Comparison of ENCODE assay signal across 37 mouse cellular contexts in genomic region chr13:96052755-96053154, GRCm38 (mm10). TPM values are rescaled to one million over a fixed set of nuclear protein-coding genes. Genes with fewer than 3 reads are reported as not detected.
"Had no signal": no experiment of that assay in that cellular context is flagged by ENCODE, and none has a peak within 500 bp of the region (broad histone marks: within the 10 kb centered on the region; RNA-seq: fewer than 3 reads in every experiment).

No protein-coding gene starts in this region.

- H3K4me1 ChIP-seq: embryonic facial prominence, embryonic 10.5 days; embryonic facial prominence, embryonic 12.5 days; embryonic facial prominence, embryonic 13.5 days; embryonic facial prominence, embryonic 15.5 days; forebrain, embryonic 10.5 days; forebrain, embryonic 12.5 days; forebrain, embryonic 13.5 days; forebrain, embryonic 15.5 days; heart, embryonic 10.5 days had no signal

- ATAC-seq: forebrain, embryonic 13.5 days; forebrain, embryonic 14.5 days; forebrain, embryonic 15.5 days; forebrain, postnatal 0 days had no signal

- H3K4me2 ChIP-seq: embryonic facial prominence, embryonic 12.5 days; embryonic facial prominence, embryonic 13.5 days; embryonic facial prominence, embryonic 15.5 days; forebrain, embryonic 12.5 days; forebrain, embryonic 13.5 days; forebrain, embryonic 15.5 days had no signal

- DNase-seq: cerebellum, adult 8-10 months; cerebellum, adult 9-10 months; cerebellum, adult 9-11 months; cerebellum, postnatal 10 days; cerebellum, postnatal 14 days; cerebellum, postnatal 25 days; cerebellum, postnatal 36 days; embryo, embryonic 11 days; forebrain, postnatal 0 days; gastrocnemius, adult 2 months; gastrocnemius, postnatal 10 days; gastrocnemius, postnatal 14 days; gastrocnemius, postnatal 25 days; gastrocnemius, postnatal 36 days; heart, adult 18-20 months; heart, adult 2 months had no signal

- H3K4me3 ChIP-seq: embryonic facial prominence, embryonic 10.5 days; embryonic facial prominence, embryonic 12.5 days; embryonic facial prominence, embryonic 13.5 days; embryonic facial prominence, embryonic 15.5 days; erythroblast, embryonic 14.5 days; forebrain, embryonic 10.5 days; forebrain, embryonic 12.5 days; forebrain, embryonic 13.5 days; forebrain, embryonic 15.5 days; gastrocnemius, adult 2 months; heart, adult 2 months; heart, embryonic 10.5 days had no signal

- H3K27me3 ChIP-seq: embryonic facial prominence, embryonic 12.5 days; embryonic facial prominence, embryonic 13.5 days; embryonic facial prominence, embryonic 15.5 days; forebrain, embryonic 12.5 days; forebrain, embryonic 13.5 days; forebrain, embryonic 15.5 days had no signal

- H3K36me3 ChIP-seq: embryonic facial prominence, embryonic 10.5 days; embryonic facial prominence, embryonic 12.5 days; embryonic facial prominence, embryonic 13.5 days; embryonic facial prominence, embryonic 15.5 days; forebrain, embryonic 10.5 days; forebrain, embryonic 12.5 days; forebrain, embryonic 15.5 days; heart, embryonic 10.5 days had no signal

- H3K9ac ChIP-seq: embryonic facial prominence, embryonic 12.5 days; embryonic facial prominence, embryonic 13.5 days; embryonic facial prominence, embryonic 15.5 days; forebrain, embryonic 12.5 days; forebrain, embryonic 13.5 days; forebrain, embryonic 15.5 days; forebrain, postnatal 0 days had no signal

- H3K9me3 ChIP-seq: embryonic facial prominence, embryonic 10.5 days; embryonic facial prominence, embryonic 12.5 days; embryonic facial prominence, embryonic 13.5 days; embryonic facial prominence, embryonic 15.5 days; forebrain, embryonic 10.5 days; forebrain, embryonic 12.5 days; forebrain, embryonic 13.5 days; forebrain, embryonic 15.5 days; heart, embryonic 10.5 days had no signal

- H3K27ac ChIP-seq: embryonic facial prominence, embryonic 10.5 days; embryonic facial prominence, embryonic 12.5 days; embryonic facial prominence, embryonic 13.5 days; embryonic facial prominence, embryonic 15.5 days; forebrain, embryonic 10.5 days; forebrain, embryonic 12.5 days; forebrain, embryonic 13.5 days; forebrain, embryonic 15.5 days; gastrocnemius, adult 2 months; heart, adult 2 months; heart, embryonic 10.5 days had no signal

RNA-seq across cellular contexts. Expression of gene Gm17190, which starts 29.1 kb away (rescaled TPM):
- total RNA-seq: forebrain, postnatal 0 days; gastrocnemius, adult 18-20 months; gastrocnemius, adult 2 months; gastrocnemius, adult 8-10 months; gastrocnemius, postnatal 10 days; gastrocnemius, postnatal 14 days; gastrocnemius, postnatal 25 days; gastrocnemius, postnatal 36 days; gastrocnemius, postnatal 4 days; granulocyte monocyte progenitor cell, adult 5-6 weeks; heart, adult 18-20 months; heart, adult 2 months; heart, adult 8-10 months had no signal
- polyA plus RNA-seq: cortical plate, adult 2 months; embryonic facial prominence, embryonic 10.5 days; embryonic facial prominence, embryonic 11.5 days; embryonic facial prominence, embryonic 12.5 days; embryonic facial prominence, embryonic 13.5 days; embryonic facial prominence, embryonic 14.5 days; erythroblast, embryonic 14.5 days; forebrain, embryonic 10.5 days; forebrain, embryonic 11.5 days; forebrain, embryonic 12.5 days; forebrain, embryonic 13.5 days; forebrain, embryonic 14.5 days; forebrain, embryonic 15.5 days; gonadal fat pad, adult 2 months; heart, adult 2 months; heart, embryonic 10.5 days had no signal
